Mouse (Mus musculus): ENCODE results near the gene Degs2. TPM values are rescaled to one million over a fixed set of nuclear protein-coding genes. Genes with fewer than 3 reads are reported as not detected.

Gene Degs2
- total RNA-seq (2015; ENCODE audit: low replicate concordance), result not detected in 2 replicates
- not detected in 2 replicates for total RNA-seq (2017; ENCODE audit: low replicate concordance)

DNA sequence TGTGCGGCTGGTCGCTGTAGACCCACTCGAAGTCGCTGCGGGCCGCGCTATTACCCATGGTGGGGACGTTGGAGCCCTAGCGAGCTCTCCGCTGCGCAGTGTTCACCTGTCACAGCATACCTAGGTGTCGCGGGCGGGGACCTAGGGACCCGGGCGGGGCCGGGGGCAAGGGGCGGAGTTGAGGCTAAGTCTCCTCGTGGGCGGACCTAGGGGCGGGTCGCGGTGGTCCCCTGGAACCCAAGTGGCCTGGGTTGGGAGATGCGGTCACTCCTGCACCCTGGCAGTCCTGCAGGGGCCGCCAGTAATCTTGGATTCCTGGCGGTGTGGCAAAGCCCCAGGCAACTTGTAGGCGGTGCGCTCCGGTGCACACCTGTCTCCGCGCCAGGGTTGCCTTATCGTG is at the start of gene Degs2:
Gene Degs2, minus strand, starts transcription at position 131 of the 400 bp plus-strand sequence.
- ATAC-seq (replicated peaks; ENCODE audit: low FRiP score, poor library complexity, severe bottlenecking), result no peak

DNA sequence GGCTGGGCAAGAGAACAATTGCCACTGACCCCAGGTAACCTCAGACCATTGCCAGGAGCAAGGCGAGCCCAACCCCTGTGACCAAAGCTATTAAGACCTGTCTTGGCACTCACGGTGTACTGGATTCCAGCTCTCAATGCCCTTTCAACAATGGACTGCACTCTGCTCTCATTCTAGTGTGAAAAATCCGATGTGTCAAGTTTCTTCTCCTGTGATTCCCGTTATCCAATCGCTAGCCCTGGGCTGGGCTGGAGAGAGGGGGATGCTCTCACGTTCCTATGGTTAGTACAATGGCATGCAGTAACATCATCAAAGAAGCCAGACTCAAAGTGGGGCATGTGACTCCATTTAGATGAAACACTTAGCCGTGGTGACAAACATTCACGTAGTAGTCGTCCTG is 49.7 kb upstream of the Degs2 start:
- no peak for ATAC-seq (replicated peaks; ENCODE audit: low FRiP score, poor library complexity, severe bottlenecking)

- ATAC-seq (replicated peaks; ENCODE audit: low FRiP score, poor library complexity, severe bottlenecking), result no peak
These were observed 48.1 kb upstream of the Degs2 start for GRCm38 (mm10) chr12:108750226-108750625.

- no peak for ATAC-seq (replicated peaks; ENCODE audit: low FRiP score, poor library complexity, severe bottlenecking)
These were observed 47.3 kb upstream of the Degs2 start for GRCm38 (mm10) chr12:108749454-108749853.

DNA sequence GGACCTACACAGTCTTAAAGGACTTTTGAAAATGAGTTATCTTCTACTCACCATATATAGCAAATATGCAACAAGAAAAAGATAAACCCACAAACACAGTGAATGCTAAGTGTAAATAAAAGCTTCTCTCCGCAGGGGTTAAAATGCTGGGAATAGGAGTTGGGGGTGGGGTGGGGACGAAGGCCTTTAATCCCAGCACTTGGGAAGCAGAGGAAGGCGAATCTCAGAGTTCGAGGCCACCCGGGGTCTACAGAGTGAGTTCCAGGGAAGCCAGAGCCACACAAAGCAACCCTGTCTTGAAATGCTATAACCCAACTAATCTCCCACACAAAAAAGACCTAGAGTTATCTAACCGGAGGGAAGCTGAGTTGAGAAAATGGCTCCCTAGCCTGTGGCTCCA is 46.9 kb upstream of the Degs2 start:
- ATAC-seq (replicated peaks; ENCODE audit: low FRiP score, poor library complexity, severe bottlenecking), result no peak

- no peak for ATAC-seq (replicated peaks; ENCODE audit: low FRiP score, poor library complexity, severe bottlenecking)
These were observed 43.9 kb upstream of the Degs2 start for GRCm38 (mm10) chr12:108745990-108746389.

DNA sequence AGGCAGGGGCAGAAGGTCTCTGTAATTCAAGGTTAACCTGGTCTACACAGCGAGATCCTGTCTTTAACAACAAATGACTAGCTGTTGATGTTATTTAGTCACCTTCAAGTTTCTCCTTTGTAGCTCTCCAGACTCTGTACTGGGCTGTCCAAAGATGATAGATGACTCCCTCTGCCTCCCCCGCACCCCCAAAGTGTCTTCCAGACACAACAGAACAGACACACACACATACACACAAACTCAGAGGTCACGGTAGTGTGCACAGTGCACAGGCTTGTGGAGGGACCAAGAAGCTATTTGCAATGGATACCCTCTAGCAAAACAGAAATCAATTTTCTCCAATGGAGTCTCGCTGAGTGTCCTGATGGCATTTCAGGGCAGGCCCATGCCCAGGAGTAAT is 40.1 kb upstream of the Degs2 start:
- no peak for ATAC-seq (replicated peaks; ENCODE audit: low FRiP score, poor library complexity, severe bottlenecking)

DNA sequence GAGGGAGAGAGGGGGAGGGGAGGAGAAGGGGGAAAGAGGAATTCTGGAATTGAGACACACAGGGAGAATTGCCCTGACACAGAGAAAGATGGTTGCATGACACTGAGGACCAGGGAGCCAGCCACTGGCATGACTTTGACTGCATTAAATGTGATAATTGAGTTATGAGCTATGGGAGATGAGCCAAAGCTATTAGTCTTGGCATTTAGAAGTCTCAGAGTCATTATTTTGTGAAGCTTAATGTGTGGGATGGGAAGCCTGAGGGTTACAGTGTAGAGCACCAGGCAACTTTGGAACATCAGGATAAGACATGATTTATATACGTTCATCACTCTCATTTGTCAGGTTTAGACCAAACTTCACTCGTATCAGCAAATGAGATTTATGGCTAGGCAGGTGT is 39.4 kb upstream of the Degs2 start:
- no peak for ATAC-seq (replicated peaks; ENCODE audit: low FRiP score, poor library complexity, severe bottlenecking)

DNA sequence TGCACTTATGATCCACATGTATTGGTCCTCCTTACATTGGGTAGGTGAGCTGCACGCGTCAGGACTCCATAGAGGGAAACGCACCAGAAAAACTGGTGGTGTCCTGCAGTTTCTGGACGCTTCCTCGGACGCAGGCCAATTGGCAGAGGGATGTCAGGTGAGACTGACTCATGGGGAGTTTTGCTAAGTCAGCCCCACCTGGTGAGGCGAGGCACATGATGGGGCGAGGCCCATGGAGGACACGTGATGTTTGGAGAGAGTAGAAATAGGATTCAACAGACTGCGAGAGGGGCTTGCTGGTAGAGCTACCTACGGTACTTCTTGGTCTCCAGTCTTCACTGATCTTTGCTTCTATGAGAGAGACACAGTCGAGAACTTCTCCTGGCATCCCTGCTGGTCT is 36.6 kb upstream of the Degs2 start:
- no peak for ATAC-seq (replicated peaks; ENCODE audit: low FRiP score, poor library complexity, severe bottlenecking)

- ATAC-seq (replicated peaks; ENCODE audit: low FRiP score, poor library complexity, severe bottlenecking), result no peak
These were observed 35.7 kb upstream of the Degs2 start for GRCm38 (mm10) chr12:108737838-108738237.

DNA sequence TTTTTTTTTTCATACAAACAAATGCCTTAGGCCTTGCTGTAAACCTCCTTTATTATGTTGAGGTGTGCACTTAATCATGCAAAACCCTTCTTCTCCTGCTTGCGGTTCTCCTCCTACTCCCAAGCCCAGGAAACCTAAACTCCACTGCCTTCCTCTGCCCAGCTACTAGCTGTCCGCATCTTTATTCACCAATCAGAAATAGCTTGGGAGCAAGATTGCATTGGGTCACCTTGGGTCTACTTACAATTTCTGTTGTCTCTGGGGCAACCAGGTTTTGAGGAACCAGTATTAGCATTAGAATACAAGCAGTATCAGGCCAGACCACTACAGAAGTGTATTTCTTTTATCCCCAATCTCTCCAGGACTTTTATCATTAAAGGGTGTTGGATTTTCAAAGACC is 32.3 kb upstream of the Degs2 start:
- ATAC-seq (replicated peaks; ENCODE audit: low FRiP score, poor library complexity, severe bottlenecking), result no peak

- no peak for ATAC-seq (replicated peaks; ENCODE audit: low FRiP score, poor library complexity, severe bottlenecking)
These were observed 21.7 kb upstream of the Degs2 start for GRCm38 (mm10) chr12:108723841-108724240.

GRCm38 (mm10) chr12:108722464-108722863 is 20.3 kb upstream of the Degs2 start:
- no peak for ATAC-seq (replicated peaks; ENCODE audit: low FRiP score, poor library complexity, severe bottlenecking)

GRCm38 (mm10) chr12:108718485-108718884 is 16.4 kb upstream of the Degs2 start:
- ATAC-seq (replicated peaks; ENCODE audit: low FRiP score, poor library complexity, severe bottlenecking), result no peak

- no peak for ATAC-seq (replicated peaks; ENCODE audit: low FRiP score, poor library complexity, severe bottlenecking)
These were observed 13.7 kb upstream of the Degs2 start for GRCm38 (mm10) chr12:108715854-108716253.

- 0 out of 2 replicates have a peak, but pooled peaks have one; percentile 70 for ATAC-seq (replicated peaks; ENCODE audit: low FRiP score, poor library complexity, severe bottlenecking)
These were observed 11.9 kb upstream of the Degs2 start for GRCm38 (mm10) chr12:108713972-108714371.

- ATAC-seq (replicated peaks; ENCODE audit: low FRiP score, poor library complexity, severe bottlenecking), result no peak
These were observed 10.4 kb upstream of the Degs2 start for GRCm38 (mm10) chr12:108712481-108712880.

DNA sequence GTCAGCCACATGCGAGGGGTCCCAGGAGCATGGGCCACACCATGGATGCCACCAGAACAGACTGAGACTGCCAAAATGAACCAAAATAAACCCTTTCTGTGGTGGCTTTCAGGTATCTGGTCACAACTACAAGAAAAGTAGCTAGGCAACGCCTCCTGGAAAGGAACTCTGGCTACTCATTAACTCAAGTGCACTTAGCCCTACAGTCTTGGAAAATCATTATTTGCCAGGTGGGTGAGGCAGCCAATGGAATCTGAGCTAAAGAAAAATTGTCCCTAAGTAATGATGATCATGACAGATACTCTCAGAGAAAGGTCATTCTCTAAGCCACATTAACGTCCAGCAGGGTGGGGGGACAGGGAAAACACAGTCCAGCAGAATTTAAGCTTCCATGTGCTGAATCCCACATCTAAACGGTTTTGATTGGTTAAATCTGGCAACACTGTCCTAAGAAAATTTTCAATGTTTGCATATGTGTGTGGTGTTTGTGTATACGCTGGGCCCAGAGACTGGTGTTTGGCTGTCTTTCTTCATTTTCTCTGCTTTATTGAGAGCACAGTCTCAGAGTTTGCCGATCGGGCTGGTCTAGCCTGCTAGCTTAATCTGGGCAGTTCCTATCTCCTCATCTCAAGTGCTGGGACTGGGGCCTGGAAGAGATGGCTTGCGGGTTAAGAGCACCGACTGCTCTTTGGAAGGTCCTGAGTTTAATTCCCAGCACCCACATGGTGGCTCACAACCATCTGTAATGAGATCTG is 8.9 kb upstream of the Degs2 start:
- ATAC-seq (replicated peaks; ENCODE audit: low FRiP score, poor library complexity, severe bottlenecking), result no peak

DNA sequence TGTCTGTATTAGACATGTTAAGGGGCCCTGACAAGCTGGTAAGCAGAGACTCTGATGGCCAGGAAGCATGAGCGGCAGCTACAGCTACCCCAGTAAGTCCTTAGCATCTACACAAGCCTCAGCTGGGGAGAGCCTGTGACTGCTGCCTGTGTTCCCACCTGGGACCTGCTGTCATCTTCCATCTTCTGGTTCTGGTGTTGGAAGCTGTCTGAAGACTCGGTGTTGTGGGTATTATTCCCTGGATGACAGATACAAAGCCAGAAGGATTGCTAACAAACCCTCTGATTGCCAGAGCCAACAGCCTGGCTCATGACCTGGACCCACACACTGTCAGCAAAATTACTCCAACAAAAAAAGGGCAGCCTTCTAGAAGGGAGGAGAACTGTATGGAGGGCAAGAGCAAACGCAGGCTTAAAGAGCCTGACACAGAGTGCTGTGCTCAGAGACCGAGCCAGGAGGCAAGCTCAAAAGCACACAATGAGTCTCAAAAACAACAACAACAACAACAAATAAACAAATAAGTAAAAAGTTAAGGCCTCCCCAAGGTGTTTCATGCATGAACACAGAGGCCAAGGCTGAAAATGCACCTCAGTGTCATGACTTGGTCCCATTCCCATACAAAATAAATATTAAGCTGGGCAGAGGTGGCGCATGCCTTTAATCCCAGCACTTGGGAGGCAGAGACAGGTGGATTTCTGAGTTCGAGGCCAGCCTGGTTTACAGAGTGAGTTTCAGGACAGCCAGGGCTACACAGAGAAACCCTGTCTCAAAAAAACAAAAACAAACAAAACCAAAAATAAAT is 8.1 kb upstream of the Degs2 start:
- no peak for ATAC-seq (replicated peaks; ENCODE audit: low FRiP score, poor library complexity, severe bottlenecking)

- no peak for ATAC-seq (replicated peaks; ENCODE audit: low FRiP score, poor library complexity, severe bottlenecking)
These were observed 7.3 kb upstream of the Degs2 start for GRCm38 (mm10) chr12:108709386-108709785.

DNA sequence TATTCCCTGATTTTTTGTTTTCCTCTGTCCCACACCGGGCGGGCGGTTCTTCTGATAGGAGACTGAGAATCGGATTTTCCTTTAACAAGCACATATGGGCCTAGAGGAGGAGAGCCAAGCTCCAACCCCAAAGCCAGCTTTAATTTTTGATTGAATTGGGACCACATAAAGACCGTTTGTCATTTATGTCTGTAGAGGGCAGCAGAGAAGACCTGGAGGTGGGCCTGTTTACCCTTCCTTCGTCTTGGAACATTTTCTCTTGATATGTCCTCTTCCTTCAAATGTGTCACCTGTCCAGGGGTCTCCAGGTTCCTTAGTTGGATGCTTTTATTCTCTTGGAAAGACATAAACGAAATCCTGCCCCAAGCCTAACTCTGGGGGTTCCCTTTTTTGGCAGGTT is 4.0 kb upstream of the Degs2 start:
- no peak for ATAC-seq (replicated peaks; ENCODE audit: low FRiP score, poor library complexity, severe bottlenecking)
